Mouse (Mus musculus) left cerebral cortex, postnatal 14 days (tissue): ENCODE data around the gene Gm14569. TPM values are rescaled to one million over a fixed set of nuclear protein-coding genes. Genes with fewer than 3 reads are reported as not detected.

Source experiments
- DNase-seq, 2 experiments: peaks; one replicate each; pipeline ENCODE4 v3.0.0; 2021 to 2022; ENCODE audit warnings: low spot score in 2 of 2, mixed read lengths in 1 of 2
- intact Hi-C: fragments of 180-260 bp; cut with DNase I; formaldehyde crosslinking; loops from one replicate; pipeline ENCODE4 v1.15.1; 2025
- microRNA-seq, 2 experiments: library from miRNA; unstranded; fragments of <30 nt; microRNA quantifications; one replicate each; pipeline ENCODE4 v1.2.0; 2022
- total RNA-seq, 2 experiments: library from RNA; stranded (reverse); gene quantifications; 2 replicates each; pipeline ENCODE4 v1.2.3; 2021

Gene Gm14569
- total RNA-seq, 2 experiments from 2014 or later: 0.46 to 0.74 TPM

DNA sequence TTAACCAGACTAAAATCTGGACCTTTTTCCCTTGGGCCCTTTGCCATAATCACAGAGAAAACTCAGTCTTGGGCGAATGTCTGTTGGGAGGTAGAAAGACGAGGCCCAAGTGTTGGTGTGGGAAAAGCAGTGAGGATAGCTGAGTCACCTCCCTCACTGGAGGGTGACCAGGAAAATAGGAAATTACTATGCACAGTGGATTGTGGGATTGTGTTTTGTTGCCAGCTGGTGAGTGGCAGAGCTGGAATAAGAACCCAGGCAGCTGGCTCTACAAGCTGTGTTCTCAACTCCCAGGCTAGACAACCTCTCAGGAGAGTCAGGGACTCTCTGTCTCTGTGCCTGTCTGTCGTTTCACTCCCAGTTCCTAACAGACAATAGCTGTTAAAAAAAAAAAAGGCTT is 101.7 kb downstream of the Gm14569 start:
- peak; percentile 45 to 59 for DNase-seq
- intact Hi-C loops: loop anchor here (5.0 kb wide), 1 partner anchor 163 kb away; no protein-coding TSS in a partner anchor

DNA sequence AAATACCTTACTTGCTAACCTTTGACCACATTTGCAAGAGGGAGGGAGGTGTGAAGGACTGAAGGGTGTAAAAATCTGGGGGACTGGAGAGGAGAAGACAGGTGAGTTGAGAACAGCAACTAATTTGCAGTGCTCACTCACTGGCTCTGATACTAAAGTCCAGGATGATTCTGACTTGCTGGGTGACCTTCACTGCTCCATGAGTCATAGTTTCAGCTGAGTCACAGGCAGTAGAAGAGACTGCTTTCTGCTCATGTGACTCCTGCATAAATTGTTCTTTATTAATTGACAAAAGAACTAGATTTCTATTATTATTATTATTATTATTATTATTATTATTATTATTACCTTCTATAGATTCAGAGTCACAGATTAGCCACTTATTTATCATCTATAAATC is 106.3 kb downstream of the Gm14569 start:
- DNase-seq: no peak
- intact Hi-C loops: no loop called here

Small RNAs within 50 kb of the gene (microRNA-seq; reads per million reads assigned to microRNA genes)
- gene Gm44485: 0 reads per million in 2 experiments

Other genes starting within 250 kb of the Gm14569 start
- gene Lonrf3, start 163.5 kb downstream of the Gm14569 start, total RNA-seq: 1 to 10 TPM; 8.9 to 9.7 TPM
- not detected for gene Gm6268, start 90.5 kb downstream of the Gm14569 start, total RNA-seq
- gene Pgrmc1, start 106.4 kb upstream of the Gm14569 start, total RNA-seq: 100 to 1,000 TPM; 295 to 333 TPM
- 10 to 100 TPM in 1 of 2 experiments, 1 to 10 TPM in 1; 8.9 to 10.9 TPM for gene Akap17b, start 153.6 kb upstream of the Gm14569 start, total RNA-seq